Mouse (Mus musculus) thymus, postnatal 25 days (tissue): Measurements from ENCODE around the gene Nr3c2.
A peak's percentile ranks its signal among the peaks of the same experiment; 100 is the strongest.

ENCODE experiments used
- DNase-seq: peaks from one replicate; pipeline ENCODE4 v3.0.0; 2022

Gene Nr3c2

DNA sequence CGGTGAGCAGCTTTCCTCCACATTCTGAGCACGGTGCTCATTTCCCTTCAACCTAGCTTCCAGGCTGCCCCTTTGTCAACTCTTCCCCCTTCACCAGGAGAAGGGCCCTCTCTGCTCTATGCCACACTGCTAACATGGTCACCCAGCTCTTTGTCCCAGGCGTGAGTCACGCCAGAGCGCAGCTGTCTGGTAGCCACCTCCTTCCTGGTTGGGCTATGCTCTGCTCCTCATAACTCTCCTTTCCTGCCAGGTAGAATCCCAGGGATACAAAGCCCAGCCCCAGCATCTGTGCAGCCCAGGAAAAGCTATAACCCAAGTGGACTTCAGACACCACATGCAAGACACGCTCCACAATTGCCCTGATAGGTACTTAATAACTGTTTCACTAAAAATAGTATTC is 362.0 kb downstream of the Nr3c2 start:
- DNase-seq: no peak

DNA sequence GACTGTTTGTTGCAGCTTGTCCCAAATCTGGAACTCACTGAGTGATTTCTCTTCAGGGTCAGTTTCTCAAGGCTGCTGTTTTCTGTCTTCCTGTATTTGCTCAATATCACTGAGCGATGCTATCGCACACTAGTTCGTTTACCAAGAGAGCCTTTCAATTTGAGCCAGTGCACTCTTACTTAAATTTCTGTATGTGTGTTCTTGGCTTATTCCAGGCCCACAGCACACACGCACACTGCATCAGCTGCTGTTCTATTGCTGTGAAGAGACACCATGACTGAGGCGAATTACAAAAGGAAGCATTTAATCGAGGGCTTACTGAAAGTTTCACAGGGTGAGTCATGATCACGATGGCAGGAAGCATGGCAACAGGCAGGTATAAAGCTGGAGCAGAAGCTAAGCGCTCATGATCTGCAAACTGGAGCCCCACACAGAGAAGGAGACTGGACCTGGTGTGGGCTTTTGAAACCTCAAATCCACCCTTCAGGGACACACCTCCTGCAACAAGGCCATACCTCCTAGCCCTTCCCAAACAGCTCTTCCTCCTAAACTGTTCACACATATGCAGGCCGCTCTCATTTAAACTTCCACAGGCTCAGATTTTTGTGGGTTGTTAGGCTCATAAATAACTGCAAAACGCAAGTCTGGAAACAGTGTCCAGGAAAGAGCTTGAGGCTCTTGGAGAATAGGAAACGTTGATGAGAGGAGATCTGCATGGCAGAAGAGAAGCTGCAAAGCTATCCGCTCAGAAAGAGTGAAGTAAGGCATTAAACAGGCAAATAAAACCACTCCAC is 363.2 kb downstream of the Nr3c2 start:
- no peak for DNase-seq

DNA sequence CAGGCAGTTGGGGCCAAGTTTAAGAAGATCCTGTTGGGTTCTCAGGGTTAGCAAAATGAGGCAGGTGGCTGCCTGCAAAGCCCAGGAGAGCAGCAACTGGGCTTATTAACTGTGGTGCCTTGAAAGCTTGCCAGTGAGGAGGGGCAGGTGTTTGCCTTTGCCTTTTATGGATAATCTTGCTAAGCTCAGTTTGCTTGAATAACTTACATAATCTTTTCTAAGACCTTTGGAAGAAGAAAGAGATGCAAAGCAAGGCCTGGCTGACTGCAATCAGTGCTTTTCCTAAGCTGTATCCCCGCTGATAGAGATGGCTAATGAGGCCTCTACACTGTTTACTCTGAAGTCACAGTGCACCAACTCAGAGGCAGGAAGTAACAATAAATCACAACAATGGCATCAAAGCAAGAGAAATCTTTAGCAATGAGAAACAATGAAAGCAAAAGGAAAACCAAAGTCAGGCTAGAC is 368.7 kb downstream of the Nr3c2 start:
- DNase-seq: no peak

DNA sequence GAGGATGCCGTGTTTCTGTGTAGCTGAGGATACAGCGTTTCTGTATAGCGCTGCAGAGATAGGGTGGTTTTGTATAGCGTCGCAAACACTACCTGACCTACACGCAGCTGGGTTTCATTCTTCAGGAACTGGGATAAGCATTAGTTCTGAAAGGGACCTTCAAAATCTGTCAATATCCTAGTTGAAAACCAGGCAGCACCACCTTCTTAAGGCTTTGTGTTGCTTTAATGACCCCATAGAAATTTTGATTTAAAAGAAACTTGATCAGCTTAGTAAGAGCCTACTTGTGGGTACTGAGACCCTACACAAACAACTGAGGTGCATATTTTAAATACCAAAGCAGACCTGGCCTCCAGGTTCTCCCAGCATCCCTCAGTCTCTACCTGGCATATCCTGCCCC is 372.9 kb downstream of the Nr3c2 start:
- no peak for DNase-seq

DNA sequence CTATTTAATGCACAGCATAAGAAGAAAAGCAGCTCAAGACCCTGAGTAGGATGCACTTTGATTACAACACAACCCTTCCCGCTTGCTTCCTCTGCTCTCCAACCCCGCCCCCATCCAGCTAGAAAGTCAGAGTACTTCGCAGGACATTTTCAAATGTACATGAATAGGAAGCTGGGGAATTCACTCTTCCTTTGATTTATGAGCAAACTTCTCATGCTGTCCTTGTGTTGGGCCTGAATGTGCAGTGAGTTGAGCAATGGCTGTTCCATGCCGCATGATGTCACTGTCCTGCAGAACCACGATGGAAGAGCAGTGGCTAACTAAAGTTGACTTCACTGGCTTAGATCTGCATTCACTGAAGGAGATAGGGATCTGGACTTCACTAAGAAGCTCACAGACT is 376.3 kb downstream of the Nr3c2 start:
- no peak for DNase-seq

DNA sequence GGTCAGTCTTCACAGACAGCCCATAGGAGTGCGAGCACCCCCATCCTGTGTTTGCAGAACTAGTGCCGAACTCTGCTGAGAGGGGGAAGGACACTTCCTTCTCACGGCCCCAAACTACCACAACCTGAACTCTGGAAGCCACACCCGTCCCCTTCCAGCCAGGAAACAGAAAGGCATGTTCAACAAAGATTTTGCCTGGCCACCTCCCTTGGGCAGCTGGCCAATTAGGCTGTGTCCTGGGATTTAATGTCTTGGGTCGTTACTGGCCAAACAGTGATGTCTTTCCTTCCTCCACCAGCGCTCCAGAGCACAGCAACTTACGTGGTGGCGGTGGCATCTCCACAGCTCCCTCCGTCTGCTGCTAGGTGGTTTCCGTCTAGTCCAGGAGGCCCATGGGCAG is 377.6 kb downstream of the Nr3c2 start:
- no peak for DNase-seq

DNA sequence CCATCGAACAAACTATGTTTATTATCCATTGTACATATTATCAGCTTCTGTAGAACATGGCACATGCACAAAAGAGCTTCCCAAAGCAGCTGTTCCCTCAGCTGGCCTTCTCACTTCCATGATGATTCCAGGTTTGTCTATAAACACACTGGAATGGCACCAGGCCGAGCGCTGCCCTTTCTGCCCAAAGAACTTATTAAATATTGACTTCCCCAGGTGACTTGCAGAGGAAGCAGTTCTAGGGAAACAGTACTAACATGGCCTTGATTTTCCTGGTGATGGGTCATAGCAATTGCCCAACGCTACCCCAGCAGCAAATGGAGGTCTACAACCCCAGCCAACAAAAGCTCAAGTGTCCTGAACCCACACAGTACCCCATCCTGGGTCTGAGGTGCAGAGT is 379.0 kb downstream of the Nr3c2 start:
- DNase-seq: no peak

DNA sequence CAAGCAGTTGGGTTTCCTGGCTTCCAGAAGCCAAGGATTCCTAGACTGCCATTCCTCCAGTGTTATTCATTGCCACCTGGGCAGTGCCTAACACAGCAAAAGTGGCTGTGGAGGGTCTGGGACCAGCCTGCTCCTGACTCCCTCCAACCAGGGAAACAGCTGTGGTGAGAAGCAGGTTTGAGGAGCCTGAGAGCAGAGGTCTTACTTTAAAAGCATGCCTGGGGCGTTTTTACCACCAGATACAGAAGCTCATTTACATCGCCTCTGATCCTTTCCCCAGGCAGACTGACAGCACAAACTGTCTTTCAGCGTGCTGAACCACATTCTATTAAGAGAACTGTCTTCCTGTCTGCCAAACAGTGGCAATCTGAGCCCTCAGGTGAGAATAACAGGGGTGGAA is 380.7 kb downstream of the Nr3c2 start:
- peak; percentile 10 for DNase-seq

DNA sequence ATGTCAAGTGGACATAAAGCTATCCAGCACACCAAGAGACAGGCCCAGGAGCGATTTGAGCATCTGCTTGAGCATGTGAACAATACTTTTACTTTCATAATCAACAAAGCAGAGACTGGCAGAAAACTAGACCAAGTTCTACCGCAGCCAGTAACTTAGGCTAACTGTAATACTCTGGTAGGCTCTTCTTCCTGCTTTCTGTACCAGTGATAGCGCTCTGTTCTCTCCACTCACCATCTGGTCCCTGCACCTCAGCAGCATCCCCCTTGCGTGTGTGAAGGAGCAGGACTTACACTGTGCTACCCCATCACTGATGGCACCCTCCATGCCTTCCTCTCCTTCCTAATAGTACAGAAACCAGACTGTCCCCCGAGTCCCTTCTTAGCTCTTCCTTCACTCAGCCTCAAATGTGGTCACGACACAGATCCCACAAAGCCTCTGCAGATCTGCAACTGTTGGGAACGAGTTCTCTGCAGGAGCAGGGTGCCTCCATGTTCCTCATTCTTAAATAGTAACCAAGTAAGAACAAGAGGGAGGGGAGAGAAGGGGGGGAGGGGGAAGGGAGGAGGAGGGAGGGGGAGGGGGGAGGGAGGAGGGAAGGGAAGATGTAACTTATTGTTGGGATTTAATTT is 383.5 kb downstream of the Nr3c2 start:
- peak; percentile 37 for DNase-seq

DNA sequence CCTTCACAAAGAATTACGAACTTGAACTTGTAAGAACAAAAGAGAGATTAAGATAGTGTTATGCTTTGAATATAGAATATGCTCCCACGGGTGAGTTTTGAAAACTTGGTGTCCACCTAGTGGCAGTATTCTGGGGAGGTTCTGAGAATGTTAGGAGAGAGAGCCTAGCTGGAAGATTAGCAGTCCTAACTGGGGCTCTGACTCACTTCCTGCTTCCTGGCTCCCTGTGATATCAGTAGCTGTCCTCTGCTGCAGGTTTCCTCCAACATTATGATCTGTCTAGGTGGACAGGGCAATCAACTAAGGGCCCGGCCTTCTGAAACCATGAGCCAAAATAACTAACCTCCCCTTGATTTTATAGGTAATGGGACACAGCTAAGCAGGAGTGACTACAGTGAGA is 385.2 kb downstream of the Nr3c2 start:
- DNase-seq: no peak

DNA sequence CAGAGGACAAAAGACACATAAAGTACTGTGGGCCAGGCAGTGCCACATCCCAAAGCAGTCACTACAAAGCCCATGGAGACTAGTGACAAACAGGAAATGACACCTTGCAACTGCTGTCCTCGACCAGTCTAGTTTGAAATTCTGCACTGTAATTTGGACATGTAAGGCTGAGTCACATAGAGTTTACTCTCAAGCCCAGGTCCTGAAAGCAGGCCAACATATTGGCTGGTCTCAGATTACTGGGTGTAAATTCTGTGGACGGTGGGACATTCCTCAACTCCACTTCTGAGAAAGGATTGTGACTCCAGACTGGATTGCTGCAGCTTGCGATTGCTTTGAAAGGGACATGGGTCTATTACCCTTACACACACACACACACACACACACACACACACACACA is 388.8 kb downstream of the Nr3c2 start:
- no peak for DNase-seq

DNA sequence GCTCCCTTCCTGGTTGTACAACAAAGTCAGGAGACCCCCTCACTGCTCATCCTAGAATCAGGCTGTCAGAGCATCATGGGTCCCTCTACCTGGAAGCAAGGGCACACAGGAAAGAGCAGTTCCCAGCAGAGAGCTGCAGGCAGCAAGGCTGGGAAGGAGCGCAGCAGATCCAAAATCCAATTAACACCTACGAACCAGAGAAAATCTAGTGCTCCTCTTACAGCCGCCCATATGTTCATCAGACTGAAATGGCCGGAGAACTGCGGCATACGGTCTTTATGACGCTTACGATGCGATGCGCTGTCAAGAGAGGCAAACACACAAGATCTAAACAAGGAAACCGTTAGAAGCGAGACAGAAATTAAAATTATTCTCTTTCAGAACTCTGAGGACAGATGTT is 389.2 kb downstream of the Nr3c2 start:
- DNase-seq: no peak

DNA sequence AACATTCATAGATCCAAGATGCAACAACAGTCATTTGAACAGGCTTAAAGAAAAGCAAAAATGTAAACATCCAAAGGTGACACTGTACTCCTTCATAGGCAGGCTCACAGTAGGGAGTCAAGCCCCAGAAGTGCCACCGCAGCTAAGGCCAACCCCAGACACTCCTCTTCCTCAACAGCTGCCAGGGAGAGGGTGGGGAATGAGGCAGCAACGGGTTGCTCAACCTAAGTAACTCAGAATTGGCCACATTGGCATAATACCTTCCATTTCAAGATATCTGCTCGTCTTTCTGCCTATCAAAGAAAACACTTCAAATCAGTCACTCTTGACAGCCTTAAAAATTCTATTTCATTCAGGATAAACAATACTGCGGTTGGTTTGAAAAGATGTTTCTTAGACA is 392.9 kb downstream of the Nr3c2 start:
- DNase-seq: no peak

DNA sequence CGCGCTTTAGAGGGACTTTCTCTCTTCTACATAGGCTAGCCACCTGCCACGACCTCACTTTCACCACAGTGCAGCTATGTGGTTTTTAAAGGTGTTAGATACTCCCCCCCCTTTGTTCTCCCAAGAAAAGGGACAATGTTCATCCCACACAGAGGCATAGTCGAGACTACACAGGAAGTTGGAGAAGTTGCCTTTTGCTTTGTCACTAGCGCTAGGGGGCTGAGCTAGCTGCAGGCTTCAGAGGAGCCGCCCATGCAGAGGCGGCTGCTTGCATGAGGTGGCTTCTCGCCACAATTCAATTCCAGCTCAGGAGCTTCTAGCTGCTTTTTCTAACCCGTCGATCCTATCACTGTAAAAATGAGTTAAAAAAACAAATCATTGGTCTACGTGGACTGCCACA is 393.4 kb downstream of the Nr3c2 start:
- DNase-seq: peak; percentile 44

DNA sequence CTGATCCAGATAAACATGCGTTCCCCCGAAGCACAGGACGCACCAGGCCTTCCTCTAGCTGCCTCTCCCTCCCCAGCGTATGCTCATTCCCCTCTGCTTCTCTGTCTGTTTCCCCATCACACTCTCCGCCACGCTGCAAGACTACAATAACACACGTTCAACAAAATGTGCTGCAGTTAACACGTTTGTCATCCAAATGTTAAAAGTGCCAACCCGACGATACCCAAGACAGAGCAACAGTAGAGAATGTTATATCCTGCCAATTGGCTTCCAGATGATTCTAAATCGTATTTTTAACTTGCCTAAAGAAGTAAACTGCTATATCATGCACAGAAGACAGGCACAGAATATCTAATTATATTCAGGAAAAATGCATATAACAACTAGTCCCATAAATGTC is 395.4 kb downstream of the Nr3c2 start:
- DNase-seq: no peak
